Mouse (Mus musculus) naive thymus-derived CD4-positive, alpha-beta T cell, adult 2 months (primary cell): ENCODE results near the gene Foxp2.

Experiments used
- DNase-seq: peaks from one replicate; pipeline ENCODE4 v3.0.0-alpha.2; 2011; ENCODE audit warnings: low read depth

Gene Foxp2

DNA sequence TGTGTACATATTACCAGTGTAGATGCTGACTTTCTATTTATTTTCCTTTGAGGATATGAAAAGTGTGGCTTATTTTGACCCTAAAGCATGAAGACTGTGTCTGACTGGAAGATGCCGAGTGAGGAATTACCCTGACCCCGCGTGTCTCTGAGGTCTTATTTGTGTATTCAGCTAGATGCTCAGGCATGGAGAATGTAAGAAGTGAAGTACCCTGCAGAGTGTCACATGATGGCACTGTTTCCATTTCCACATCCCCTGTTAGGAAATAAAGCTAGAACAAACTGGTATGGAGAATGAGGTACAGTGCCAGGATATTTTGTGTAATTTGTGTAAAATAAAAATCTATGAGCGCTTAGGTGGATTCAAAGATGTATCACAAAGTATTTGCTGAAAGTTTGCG is 219.8 kb downstream of the Foxp2 start:
- no peak for DNase-seq

GRCm38 (mm10) chr6:15121339-15121738 is 220.2 kb downstream of the Foxp2 start:
- DNase-seq: no peak

- no peak for DNase-seq
These were observed 229.0 kb downstream of the Foxp2 start for GRCm38 (mm10) chr6:15130142-15130541.

DNA sequence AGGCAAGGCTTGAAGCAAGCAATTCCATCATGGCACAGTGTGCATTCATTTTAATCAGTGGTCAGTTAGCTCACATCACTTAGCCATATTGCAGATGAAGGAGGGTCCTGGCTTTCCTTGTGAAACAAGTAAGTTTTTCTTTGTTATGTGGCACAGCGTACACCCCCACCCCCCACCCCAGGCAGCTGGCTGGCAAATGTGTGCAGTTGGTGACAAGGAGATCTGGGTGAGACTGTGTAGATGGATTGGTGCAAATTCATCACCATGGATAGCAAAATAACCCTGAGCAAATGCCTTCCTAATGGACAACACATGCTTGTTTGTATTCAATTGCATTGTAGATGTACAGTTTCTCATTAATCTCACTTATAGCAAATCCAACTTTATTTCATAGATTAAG is 240.9 kb downstream of the Foxp2 start:
- no peak for DNase-seq

DNA sequence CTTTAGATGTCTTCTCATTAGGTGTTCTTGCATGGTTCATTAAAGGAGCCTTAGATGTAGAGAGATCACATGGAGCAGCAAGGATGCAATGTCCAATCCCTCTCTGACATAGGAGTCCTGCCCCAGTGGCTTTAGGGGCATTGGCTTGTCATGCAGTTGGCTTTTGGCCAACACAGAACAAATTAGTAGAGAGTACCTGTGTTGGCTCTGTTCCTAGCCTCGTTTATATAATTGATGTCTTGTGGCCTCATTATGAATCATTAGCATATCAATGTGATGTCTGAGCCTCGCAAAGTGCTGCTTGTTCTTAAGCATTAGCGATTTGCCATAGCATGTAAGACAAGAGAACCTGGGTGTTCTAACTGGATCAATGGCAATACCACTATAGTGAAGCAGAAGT is 250.5 kb downstream of the Foxp2 start:
- DNase-seq: no peak

DNA sequence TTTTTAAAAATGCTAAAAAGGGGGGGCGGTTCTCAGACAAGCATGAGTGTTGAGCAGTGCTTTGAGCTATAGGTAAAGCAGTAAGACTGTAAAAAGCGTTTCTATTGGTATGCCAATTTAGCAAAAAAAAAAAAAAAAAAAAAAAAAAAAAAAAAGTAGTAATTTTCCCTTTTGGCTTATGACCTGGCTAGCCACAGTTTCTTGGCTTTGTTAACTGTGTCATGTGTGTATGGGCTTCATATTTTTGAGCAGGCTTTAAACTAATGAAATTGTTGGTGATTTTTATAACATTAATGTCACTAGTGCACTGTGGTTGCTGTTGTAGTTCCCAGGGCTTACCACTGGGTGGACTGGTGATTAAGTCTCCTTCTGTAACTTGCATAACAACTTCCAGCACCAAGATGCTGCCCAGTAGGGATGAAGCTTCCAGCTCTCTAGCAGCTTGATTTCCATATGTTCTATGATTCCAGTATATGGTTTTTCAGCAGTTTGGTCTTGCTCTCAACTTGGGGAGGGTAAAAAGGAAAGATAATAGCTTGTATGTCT is 262.4 kb downstream of the Foxp2 start:
- no peak for DNase-seq

DNA sequence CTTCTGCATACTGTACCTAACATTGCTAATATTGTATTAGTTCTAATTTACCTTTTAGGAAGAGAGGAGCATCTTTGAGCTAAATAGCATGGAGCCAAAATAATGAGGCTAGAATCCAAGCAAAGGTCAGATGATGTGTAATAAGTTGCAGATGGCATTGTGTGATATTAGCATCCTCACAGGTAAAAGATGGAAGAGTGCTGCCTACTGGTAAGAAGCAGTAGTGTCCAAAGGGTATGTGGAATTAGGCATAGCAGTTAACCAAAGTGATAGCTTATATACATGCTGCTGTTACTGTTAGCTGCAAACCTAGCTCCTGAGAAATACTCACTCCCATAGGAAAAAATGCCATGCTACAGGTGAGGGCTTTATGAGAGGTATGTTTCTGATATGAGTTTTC is 275.6 kb downstream of the Foxp2 start:
- no peak for DNase-seq

DNA sequence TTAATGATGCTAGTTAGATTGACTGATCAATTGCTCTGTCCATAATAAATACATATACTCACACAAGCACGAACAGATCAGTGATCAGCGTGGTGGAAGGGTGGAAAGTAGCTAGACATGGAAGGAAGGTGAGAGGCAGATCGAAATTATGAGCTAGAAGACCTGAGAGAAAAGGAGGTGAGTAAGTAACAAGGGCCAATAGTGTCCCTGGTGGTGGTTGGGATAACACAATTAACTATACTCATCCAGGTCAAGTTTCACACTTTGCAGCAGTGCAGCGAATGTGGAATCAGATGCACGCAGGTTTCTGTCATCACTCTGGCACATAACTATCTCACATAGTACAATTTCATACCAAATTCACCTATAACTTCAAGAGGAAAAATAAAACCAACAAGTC is 291.7 kb downstream of the Foxp2 start:
- DNase-seq: no peak

GRCm38 (mm10) chr6:15242176-15242942 is 341.2 kb downstream of the Foxp2 start:
- DNase-seq: no peak

GRCm38 (mm10) chr6:15257393-15257792 is 356.2 kb downstream of the Foxp2 start:
- DNase-seq: no peak

DNA sequence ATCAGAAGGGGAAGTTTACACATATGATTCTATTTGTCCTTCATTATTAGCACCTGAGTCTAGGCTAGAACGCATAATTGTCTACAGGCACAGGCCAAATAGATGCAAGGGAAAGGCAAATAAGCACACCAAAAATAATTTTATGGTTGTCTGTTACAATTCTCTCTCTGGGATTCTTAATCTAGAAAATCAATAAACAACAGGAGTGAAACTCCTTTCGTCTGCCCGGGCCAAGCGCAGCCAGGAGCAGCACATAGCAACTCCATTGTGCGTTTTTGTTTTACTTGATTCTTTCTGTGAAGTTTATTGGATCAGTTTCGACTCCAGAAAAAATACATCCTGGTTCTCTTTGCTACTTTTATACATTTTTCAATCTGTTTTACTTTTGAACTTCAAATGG is 356.7 kb downstream of the Foxp2 start:
- DNase-seq: no peak

DNA sequence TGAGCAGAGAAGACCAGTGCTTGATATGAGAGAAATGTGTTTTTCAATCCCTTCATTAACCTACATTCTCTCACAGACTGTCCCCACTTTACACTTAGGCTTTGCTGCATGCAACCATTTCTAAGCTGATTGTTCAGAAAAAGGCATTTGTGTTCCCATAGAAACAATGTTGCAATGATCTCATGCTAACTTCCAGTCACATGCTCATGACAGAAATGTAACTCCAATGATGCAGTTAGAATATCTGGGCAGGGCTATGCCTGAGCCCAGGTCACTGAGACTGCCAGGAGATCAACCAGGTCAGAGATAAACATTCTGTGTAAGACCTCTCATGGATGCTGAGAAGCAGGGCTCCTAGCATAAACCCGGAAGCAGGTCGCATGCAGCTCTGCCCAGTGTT is 367.0 kb downstream of the Foxp2 start:
- no peak for DNase-seq

- DNase-seq: no peak
These were observed 384.1 kb downstream of the Foxp2 start for GRCm38 (mm10) chr6:15285213-15285612.

DNA sequence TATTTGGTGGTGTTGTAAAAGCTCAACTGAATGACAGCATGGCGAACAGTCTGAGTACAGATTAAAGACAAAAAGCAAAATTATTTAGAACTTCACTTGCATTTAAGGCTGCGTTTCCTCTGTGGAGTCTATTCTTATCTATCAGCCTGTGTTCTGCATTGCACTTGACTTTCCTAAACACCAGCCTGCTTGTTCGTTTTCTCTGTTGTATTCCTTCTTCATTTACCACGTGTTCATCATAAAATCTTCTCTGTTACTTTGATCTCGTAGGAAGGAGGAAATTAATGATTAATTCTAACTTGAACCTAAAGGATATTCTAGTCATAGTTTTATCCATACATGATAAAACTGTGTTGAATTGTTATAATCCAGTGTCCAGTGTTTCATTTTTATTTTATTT is 392.9 kb downstream of the Foxp2 start:
- no peak for DNase-seq

DNA sequence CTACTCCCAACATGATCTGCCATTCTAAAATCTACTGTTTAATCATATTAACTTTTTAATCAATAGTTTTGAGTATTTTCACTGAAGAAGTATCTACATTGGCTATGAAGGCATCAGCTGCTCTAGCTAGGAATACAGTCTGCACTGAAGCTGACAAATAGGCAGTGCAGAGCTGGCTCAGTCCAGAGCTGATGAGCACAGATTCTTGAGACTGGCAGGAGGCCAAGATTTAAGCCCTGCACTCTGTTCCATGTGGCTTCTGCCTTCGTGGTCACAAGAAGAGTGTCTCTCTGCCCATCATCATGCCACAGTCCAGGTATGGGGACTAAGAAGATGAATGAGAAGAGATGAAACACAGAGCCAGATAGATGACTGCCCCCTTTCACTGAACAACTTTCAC is 398.1 kb downstream of the Foxp2 start:
- DNase-seq: no peak

- DNase-seq: no peak
These were observed 409.5 kb downstream of the Foxp2 start for GRCm38 (mm10) chr6:15310671-15311070.

DNA sequence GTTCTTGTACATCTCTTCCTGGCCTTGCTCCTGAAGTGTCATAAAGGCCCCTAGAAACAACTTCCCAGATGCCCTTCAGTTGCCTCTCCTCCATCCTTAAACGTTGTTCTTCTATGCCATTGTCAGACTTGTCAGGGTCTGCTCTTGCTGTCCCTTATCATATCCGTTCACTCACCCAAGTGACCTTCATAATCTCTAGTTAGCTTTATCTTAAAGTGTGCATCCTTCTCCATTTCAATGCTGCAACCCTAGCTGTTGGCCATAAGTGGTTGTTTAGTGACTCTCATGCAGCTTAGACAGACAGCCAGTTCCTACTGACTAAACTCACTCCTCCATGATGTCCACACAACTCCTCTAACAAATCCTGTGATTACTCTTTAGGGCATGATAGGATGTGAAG is 415.8 kb downstream of the Foxp2 start:
- no peak for DNase-seq

- DNase-seq: no peak
These were observed 417.2 kb downstream of the Foxp2 start for GRCm38 (mm10) chr6:15318343-15318742.

GRCm38 (mm10) chr6:15321551-15321974 is 420.4 kb downstream of the Foxp2 start:
- DNase-seq: no peak

GRCm38 (mm10) chr6:15323099-15323498 is 421.9 kb downstream of the Foxp2 start:
- no peak for DNase-seq

- DNase-seq: no peak
These were observed 446.6 kb downstream of the Foxp2 start for GRCm38 (mm10) chr6:15347705-15348104.

GRCm38 (mm10) chr6:15355852-15356251 is 454.7 kb downstream of the Foxp2 start:
- no peak for DNase-seq

GRCm38 (mm10) chr6:15370281-15370680 is 469.1 kb downstream of the Foxp2 start:
- no peak for DNase-seq

- no peak for DNase-seq
These were observed 469.7 kb downstream of the Foxp2 start for GRCm38 (mm10) chr6:15370827-15371226.
